Mouse (Mus musculus): ENCODE results near the gene Clec11a. TPM values are rescaled to one million over a fixed set of nuclear protein-coding genes. Genes with fewer than 3 reads are reported as not detected.
A peak's percentile ranks its signal among the peaks of the same experiment; 100 is the strongest.

The Clec11a gene
- 0.75 and 0.87 TPM in 2 replicates for polyA plus RNA-seq (2011; ENCODE audit: insufficient read depth, insufficient read length, low read depth, missing spikeins)

DNA sequence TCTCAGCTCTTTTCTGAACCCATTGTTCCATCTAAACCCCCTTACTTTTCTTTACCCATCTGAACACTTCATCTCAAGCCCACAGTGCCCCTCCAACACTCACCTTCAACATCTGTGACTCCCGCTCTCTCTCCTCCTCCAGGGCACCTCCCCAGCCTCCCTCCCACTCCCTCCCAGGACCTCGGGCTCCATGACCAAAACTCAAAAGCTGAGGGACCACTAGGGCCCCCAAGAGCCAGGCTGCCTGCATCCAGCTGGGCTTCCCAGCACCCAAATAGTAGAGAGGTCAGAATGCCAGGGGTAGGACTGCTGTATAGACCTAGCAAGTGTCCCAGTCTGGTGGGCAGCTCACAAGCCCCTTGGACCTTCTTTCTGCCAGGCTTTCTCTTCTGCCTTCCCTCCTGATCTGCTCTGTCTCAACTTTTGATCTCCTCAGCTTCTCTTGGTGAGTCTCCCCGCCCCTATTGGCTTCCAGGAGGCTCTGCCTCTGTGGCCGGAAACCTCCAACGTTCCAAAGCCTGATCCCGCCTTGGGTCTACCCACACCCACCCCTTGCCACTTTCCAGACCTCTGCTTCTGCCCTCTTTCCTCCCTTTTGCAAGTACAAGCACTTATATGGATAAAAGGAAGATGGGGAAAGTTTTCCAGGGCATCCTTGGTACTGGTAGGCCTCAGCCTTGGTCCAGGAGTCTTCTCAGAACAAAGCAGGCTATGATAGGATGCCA, at the start of gene Clec11a:
TSS of gene Clec11a (minus strand) at position 387 of the 725 bp plus-strand sequence.
- Histone ChIP-seq H3K36me3 (ENCODE audit: control insufficient read depth, insufficient read depth, low read length, poor library complexity, severe bottlenecking) (no peaks in the 10 kb centered on the region), H3K9me3 (replicated peaks; ENCODE audit: control insufficient read depth, insufficient read depth, low read length, poor library complexity, severe bottlenecking) (no peaks in the 10 kb centered on the region), H3K27me3 (ENCODE audit: control insufficient read depth, insufficient read depth, low read length, poor library complexity, severe bottlenecking) (no peaks in the 10 kb centered on the region), H3K4me3 (ENCODE audit: low read depth, low read length) (peak within 1 kb of the TSS; percentile 42), H3K9ac (ENCODE audit: low read depth, poor library complexity, severe bottlenecking) (no peak within 1 kb of the TSS), H3K4me1 (ENCODE audit: control insufficient read depth, insufficient read depth, low read length) (peaks cover 1% of the 10 kb centered on the region), H3K27ac (ENCODE audit: insufficient read depth, low read length) (no peak within 1 kb of the TSS)
- TF ChIP-seq POLR2A (IDR thresholded peaks at IDR 0.05; ENCODE audit: insufficient read depth, low read length) = no peak
- TF ChIP-seq EP300 (IDR thresholded peaks at IDR 0.05; ENCODE audit: insufficient read depth, low read depth, low read length) = no peak
- no peak for TF ChIP-seq CTCF (IDR thresholded peaks at IDR 0.05; ENCODE audit: low read depth, low read length)

GRCm38 (mm10) chr7:44355411-44355810, 48.7 kb upstream of the Clec11a start:
- peaks cover 2% of the 10 kb centered on the region for H3K4me1 ChIP-seq (ENCODE audit: control insufficient read depth, insufficient read depth, low read length)
- H3K27me3 ChIP-seq (ENCODE audit: control insufficient read depth, insufficient read depth, low read length, poor library complexity, severe bottlenecking) = peaks cover 12% of the 10 kb centered on the region
- H3K9me3 ChIP-seq (replicated peaks; ENCODE audit: control insufficient read depth, insufficient read depth, low read length, poor library complexity, severe bottlenecking) = no peaks in the 10 kb centered on the region
- no peak for TF ChIP-seq CTCF (IDR thresholded peaks at IDR 0.05; ENCODE audit: low read depth, low read length)
- TF ChIP-seq EP300 (IDR thresholded peaks at IDR 0.05; ENCODE audit: insufficient read depth, low read depth, low read length) = no peak
- TF ChIP-seq POLR2A (IDR thresholded peaks at IDR 0.05; ENCODE audit: insufficient read depth, low read length) = no peak
- H3K9ac ChIP-seq (ENCODE audit: low read depth, poor library complexity, severe bottlenecking) = no peak overlapping the region
- no peaks in the 10 kb centered on the region for H3K36me3 ChIP-seq (ENCODE audit: control insufficient read depth, insufficient read depth, low read length, poor library complexity, severe bottlenecking)
- no peak overlapping the region for H3K4me3 ChIP-seq (ENCODE audit: low read depth, low read length)
- no peak overlapping the region for H3K27ac ChIP-seq (ENCODE audit: insufficient read depth, low read length)

DNA sequence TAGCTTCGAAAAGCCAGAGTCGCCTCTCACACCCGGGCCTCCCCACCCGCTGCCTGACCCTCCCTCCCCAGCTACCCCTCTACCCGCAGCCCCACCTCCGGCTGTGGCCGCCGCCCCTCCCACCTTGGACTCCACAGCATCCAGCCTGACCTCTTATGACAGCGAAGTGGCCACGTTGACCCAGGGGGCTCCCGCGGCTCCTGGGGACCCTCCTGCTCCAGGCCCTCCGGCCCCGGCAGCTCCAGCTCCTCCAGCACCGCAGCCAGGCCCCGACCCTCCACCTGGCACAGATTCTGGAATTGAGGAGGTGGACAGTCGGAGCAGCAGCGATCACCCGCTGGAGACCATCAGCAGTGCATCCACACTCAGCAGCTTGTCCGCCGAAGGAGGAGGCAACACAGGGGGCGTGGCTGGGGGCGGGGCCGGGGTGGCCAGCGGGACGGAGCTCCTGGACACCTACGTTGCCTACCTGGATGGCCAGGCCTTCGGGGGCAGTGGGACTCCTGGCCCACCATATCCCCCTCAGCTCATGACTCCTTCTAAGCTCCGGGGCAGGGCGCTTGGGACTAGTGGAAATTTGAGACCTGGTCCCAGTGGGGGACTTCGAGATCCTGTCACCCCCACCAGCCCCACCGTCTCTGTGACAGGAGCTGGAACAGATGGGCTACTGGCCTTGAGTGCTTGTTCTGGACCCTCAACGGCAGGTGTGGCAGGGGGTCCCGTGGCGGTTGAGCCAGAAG, 47.1 kb upstream of the Clec11a start:
- H3K36me3 ChIP-seq (ENCODE audit: control insufficient read depth, insufficient read depth, low read length, poor library complexity, severe bottlenecking) = no peaks in the 10 kb centered on the region
- H3K9ac ChIP-seq (ENCODE audit: low read depth, poor library complexity, severe bottlenecking) = peak overlapping the region; percentile 54
- H3K4me3 ChIP-seq (ENCODE audit: low read depth, low read length) = peak overlapping the region; percentile 27
- TF ChIP-seq CTCF (IDR thresholded peaks at IDR 0.05; ENCODE audit: low read depth, low read length) = no peak
- TF ChIP-seq EP300 (IDR thresholded peaks at IDR 0.05; ENCODE audit: insufficient read depth, low read depth, low read length) = no peak
- TF ChIP-seq POLR2A (IDR thresholded peaks at IDR 0.05; ENCODE audit: insufficient read depth, low read length) = no peak
- no peak overlapping the region for H3K27ac ChIP-seq (ENCODE audit: insufficient read depth, low read length)
- peaks cover 2% of the 10 kb centered on the region for H3K4me1 ChIP-seq (ENCODE audit: control insufficient read depth, insufficient read depth, low read length)
- peaks cover 12% of the 10 kb centered on the region for H3K27me3 ChIP-seq (ENCODE audit: control insufficient read depth, insufficient read depth, low read length, poor library complexity, severe bottlenecking)
- no peaks in the 10 kb centered on the region for H3K9me3 ChIP-seq (replicated peaks; ENCODE audit: control insufficient read depth, insufficient read depth, low read length, poor library complexity, severe bottlenecking)

- no peaks in the 10 kb centered on the region for H3K36me3 ChIP-seq (ENCODE audit: control insufficient read depth, insufficient read depth, low read length, poor library complexity, severe bottlenecking)
- H3K9ac ChIP-seq (ENCODE audit: low read depth, poor library complexity, severe bottlenecking) = peak overlapping the region; percentile 54
- H3K27ac ChIP-seq (ENCODE audit: insufficient read depth, low read length) = no peak overlapping the region
- peaks cover 12% of the 10 kb centered on the region for H3K27me3 ChIP-seq (ENCODE audit: control insufficient read depth, insufficient read depth, low read length, poor library complexity, severe bottlenecking)
- TF ChIP-seq POLR2A (IDR thresholded peaks at IDR 0.05; ENCODE audit: insufficient read depth, low read length) (no peak), EP300 (IDR thresholded peaks at IDR 0.05; ENCODE audit: insufficient read depth, low read depth, low read length) (no peak), CTCF (IDR thresholded peaks at IDR 0.05; ENCODE audit: low read depth, low read length) (no peak)
- peak overlapping the region; percentile 27 for H3K4me3 ChIP-seq (ENCODE audit: low read depth, low read length)
- H3K9me3 ChIP-seq (replicated peaks; ENCODE audit: control insufficient read depth, insufficient read depth, low read length, poor library complexity, severe bottlenecking) = no peaks in the 10 kb centered on the region
- peaks cover 2% of the 10 kb centered on the region for H3K4me1 ChIP-seq (ENCODE audit: control insufficient read depth, insufficient read depth, low read length)
Measured at GRCm38 (mm10) chr7:44352750-44353600, 46.3 kb upstream of the Clec11a start.

DNA sequence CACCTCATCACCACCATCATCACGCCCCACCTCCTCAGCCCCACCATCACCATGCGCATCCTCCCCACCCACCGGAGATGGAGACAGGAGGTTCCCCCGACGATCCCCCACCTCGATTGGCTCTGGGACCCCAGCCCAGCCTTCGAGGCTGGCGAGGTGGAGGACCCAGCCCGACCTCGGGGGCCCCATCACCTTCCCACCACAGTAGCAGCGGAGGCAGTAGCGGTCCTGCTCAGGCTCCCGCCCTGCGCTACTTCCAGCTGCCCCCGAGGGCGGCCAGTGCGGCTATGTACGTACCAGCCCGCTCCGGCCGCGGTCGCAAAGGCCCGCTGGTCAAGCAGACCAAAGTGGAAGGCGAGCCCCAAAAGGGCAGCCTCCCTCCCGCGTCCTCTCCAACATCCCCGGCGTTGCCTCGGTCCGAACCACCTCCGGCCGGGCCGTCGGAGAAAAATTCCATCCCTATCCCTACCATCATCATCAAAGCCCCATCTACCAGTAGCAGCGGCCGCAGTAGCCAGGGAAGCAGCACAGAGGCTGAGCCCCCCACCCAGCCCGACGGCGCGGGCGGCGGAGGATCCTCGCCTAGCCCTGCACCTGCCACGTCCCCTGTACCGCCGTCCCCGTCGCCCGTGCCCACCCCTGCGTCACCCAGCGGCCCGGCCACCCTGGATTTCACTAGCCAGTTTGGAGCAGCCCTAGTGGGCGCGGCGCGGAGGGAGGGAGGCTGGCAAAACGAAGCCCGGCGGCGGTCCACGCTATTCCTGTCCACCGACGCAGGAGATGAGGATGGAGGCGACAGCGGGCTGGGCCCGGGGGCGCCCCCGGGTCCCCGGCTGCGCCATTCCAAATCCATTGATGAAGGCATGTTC, 45.4 kb upstream of the Clec11a start:
- Histone ChIP-seq H3K4me1 (ENCODE audit: control insufficient read depth, insufficient read depth, low read length) (no peaks in the 10 kb centered on the region), H3K36me3 (ENCODE audit: control insufficient read depth, insufficient read depth, low read length, poor library complexity, severe bottlenecking) (no peaks in the 10 kb centered on the region), H3K9ac (ENCODE audit: low read depth, poor library complexity, severe bottlenecking) (peak overlapping the region; percentile 54), H3K4me3 (ENCODE audit: low read depth, low read length) (peak overlapping the region; percentile 27), H3K27ac (ENCODE audit: insufficient read depth, low read length) (no peak overlapping the region), H3K9me3 (replicated peaks; ENCODE audit: control insufficient read depth, insufficient read depth, low read length, poor library complexity, severe bottlenecking) (no peaks in the 10 kb centered on the region), H3K27me3 (ENCODE audit: control insufficient read depth, insufficient read depth, low read length, poor library complexity, severe bottlenecking) (peaks cover 12% of the 10 kb centered on the region)
- no peak for TF ChIP-seq EP300 (IDR thresholded peaks at IDR 0.05; ENCODE audit: insufficient read depth, low read depth, low read length)
- TF ChIP-seq CTCF (IDR thresholded peaks at IDR 0.05; ENCODE audit: low read depth, low read length) = no peak
- no peak for TF ChIP-seq POLR2A (IDR thresholded peaks at IDR 0.05; ENCODE audit: insufficient read depth, low read length)

All from ES-Bruce4 (cell line).